19 mouse cellular contexts compared by ENCODE assay signal in genomic region chr1:21919276-21919675, GRCm38 (mm10). TPM values are rescaled to one million over a fixed set of nuclear protein-coding genes. Genes with fewer than 3 reads are reported as not detected.
DNase-seq lines count a peak whose midpoint lies in the region; ATAC-seq and TF ChIP-seq lines count a peak whose summit lies in the region.
"Had no signal": no experiment of that assay in that cellular context is flagged by ENCODE, and none has a peak within 500 bp of the region (broad histone marks: within the 10 kb centered on the region; RNA-seq: fewer than 3 reads in every experiment).

No protein-coding gene starts in this region.

- H3K27ac ChIP-seq in forebrain, embryonic 14.5 days (ENCODE audit: low read depth, low read length): no peak overlapping the region
- no peak overlapping the region for H3K27ac ChIP-seq in forebrain, embryonic 10.5 days
- H3K27ac ChIP-seq in midbrain, postnatal 0 days (ENCODE audit: low read depth, low read length): no peak overlapping the region
- H3K27ac ChIP-seq: limb, embryonic 13.5 days; liver, embryonic 15.5 days had no signal

- H3K4me3 ChIP-seq in forebrain, embryonic 14.5 days (ENCODE audit: low read depth, low read length): no peak overlapping the region
- no peak overlapping the region for H3K4me3 ChIP-seq in forebrain, embryonic 10.5 days
- no peak overlapping the region for H3K4me3 ChIP-seq in midbrain, postnatal 0 days (ENCODE audit: low read depth, low read length)
- H3K4me3 ChIP-seq: limb, embryonic 13.5 days; liver, embryonic 15.5 days; megakaryocyte, embryonic 14.5 days had no signal

- H3K9me3 ChIP-seq in forebrain, embryonic 14.5 days (replicated peaks; ENCODE audit: control insufficient read depth, low read length): no peaks in the 10 kb centered on the region
- H3K9me3 ChIP-seq in forebrain, embryonic 10.5 days: no peaks in the 10 kb centered on the region
- H3K9me3 ChIP-seq in midbrain, postnatal 0 days (ENCODE audit: low read length): no peaks in the 10 kb centered on the region
- H3K9me3 ChIP-seq: limb, embryonic 13.5 days; liver, embryonic 15.5 days had no signal

- H3K27me3 ChIP-seq in forebrain, embryonic 14.5 days (replicated peaks; ENCODE audit: control insufficient read depth, insufficient read depth, low read length): no peaks in the 10 kb centered on the region
- H3K27me3 ChIP-seq in forebrain, embryonic 10.5 days (ENCODE audit: poor library complexity, severe bottlenecking): no peaks in the 10 kb centered on the region
- H3K27me3 ChIP-seq in midbrain, postnatal 0 days (ENCODE audit: insufficient read depth, low read length): no peaks in the 10 kb centered on the region
- H3K27me3 ChIP-seq: limb, embryonic 13.5 days; liver, embryonic 15.5 days; megakaryocyte, embryonic 14.5 days had no signal

- no peak overlapping the region for H3K4me2 ChIP-seq in forebrain, embryonic 14.5 days (ENCODE audit: low read length)
- no peak overlapping the region for H3K4me2 ChIP-seq in midbrain, postnatal 0 days (ENCODE audit: low read depth, low read length, poor library complexity, severe bottlenecking)
- H3K4me2 ChIP-seq: limb, embryonic 13.5 days; liver, embryonic 15.5 days had no signal

- H3K36me3 ChIP-seq in forebrain, embryonic 14.5 days (ENCODE audit: control insufficient read depth, insufficient read depth, low read length): no peaks in the 10 kb centered on the region
- no peaks in the 10 kb centered on the region for H3K36me3 ChIP-seq in forebrain, embryonic 10.5 days (replicated peaks)
- H3K36me3 ChIP-seq in midbrain, postnatal 0 days (ENCODE audit: insufficient read depth, low read length): no peaks in the 10 kb centered on the region
- H3K36me3 ChIP-seq: limb, embryonic 13.5 days; liver, embryonic 15.5 days had no signal

- no peak overlapping the region for H3K9ac ChIP-seq in forebrain, embryonic 14.5 days (ENCODE audit: low read length)
- H3K9ac ChIP-seq in midbrain, postnatal 0 days (replicated peaks; ENCODE audit: low read length, poor library complexity, severe bottlenecking): no peak overlapping the region
- H3K9ac ChIP-seq: limb, embryonic 13.5 days; liver, embryonic 15.5 days had no signal

- WGBS in forebrain, embryonic 14.5 days: 69% methylated on average over 6 of the region's 6 CpGs
- WGBS in forebrain, embryonic 10.5 days: 84% methylated on average over 6 of the region's 6 CpGs
- 29% methylated on average over 6 of the region's 6 CpGs for WGBS in midbrain, postnatal 0 days

- no peaks in the 10 kb centered on the region for H3K4me1 ChIP-seq in forebrain, embryonic 14.5 days (ENCODE audit: control insufficient read depth, insufficient read depth, low read length)
- no peaks in the 10 kb centered on the region for H3K4me1 ChIP-seq in forebrain, embryonic 10.5 days
- H3K4me1 ChIP-seq in midbrain, postnatal 0 days (ENCODE audit: insufficient read depth, low read length): no peaks in the 10 kb centered on the region
- H3K4me1 ChIP-seq: limb, embryonic 13.5 days; liver, embryonic 15.5 days; megakaryocyte, embryonic 14.5 days had no signal

- no peak for ATAC-seq in forebrain, embryonic 14.5 days
- no peak for ATAC-seq in midbrain, postnatal 0 days (ENCODE audit: low FRiP score)

- no peak for TF ChIP-seq CTCF in brain, embryonic 14.5 days (IDR thresholded peaks at IDR 0.05; ENCODE audit: borderline replicate concordance, extremely low read depth, insufficient read depth, insufficient read length)
- no peak for TF ChIP-seq CTCF in midbrain, postnatal 0 days (IDR thresholded peaks at IDR 0.05)

- peak; percentile 5 for DNase-seq in forebrain, embryonic 14.5 days (ENCODE audit: low spot score)
- no peak for DNase-seq in forebrain, embryonic 10.5 days (ENCODE audit: extremely low spot score, low spot score)
- peak; percentile 2 to 4 for DNase-seq in kidney, postnatal 4 days
- DNase-seq in kidney, adult 11 months: no peak
- peak; percentile 27 for DNase-seq in brain, embryonic 14.5 days (ENCODE audit: low read depth)
- DNase-seq in midbrain, postnatal 0 days (ENCODE audit: low spot score): peak; percentile 2
- DNase-seq in layer of hippocampus, adult 11-12 months (ENCODE audit: low spot score): no peak
- no peak for DNase-seq in gastrocnemius, adult 18-20 months (ENCODE audit: low spot score)
- DNase-seq: adrenal gland, adult 8-10 months; cerebellum, adult 18-20 months; gastrocnemius, postnatal 36 days; kidney, adult 9 months; lung, postnatal 10 days; spleen, adult 18-20 months; thymus, adult 18-20 months had no signal

- no peak for TF ChIP-seq POLR2A in brain, embryonic 14.5 days (IDR thresholded peaks at IDR 0.05; ENCODE audit: borderline replicate concordance, extremely low read depth, insufficient read depth, insufficient read length, poor library complexity, severe bottlenecking)

RNA-seq across cellular contexts. Expression of gene Kcnq5, which starts 42.5 kb away (rescaled TPM):
- polyA plus RNA-seq in forebrain, embryonic 14.5 days (2014; fragmentation: Nextera tagmentation; extraction: Ambion mirVana): 0.93 and 2.0 TPM in 2 replicates
- 0.47 and 0.73 TPM in 2 replicates for polyA plus RNA-seq in forebrain, embryonic 10.5 days (2016; fragmentation: Nextera tagmentation; extraction: Ambion mirVana)
- polyA plus RNA-seq in brain, embryonic 14.5 days (2012; rRNA removed): 1.0 and 1.5 TPM in 2 replicates
- 9.2 and 11.3 TPM in 2 replicates for total RNA-seq in midbrain, postnatal 0 days (2014; rRNA removed)
- polyA plus RNA-seq in midbrain, postnatal 0 days (2015; fragmentation: Nextera tagmentation; extraction: Ambion mirVana): 1.9 and 2.5 TPM in 2 replicates
- 10 to 100 TPM; 14.4 to 22.8 TPM for total RNA-seq in gastrocnemius, adult 18-20 months (2021)
- total RNA-seq: MEL had no signal

Comparison
In these comparisons a context has a peak if more than half of its experiments do, and no peak if none do; other contexts are left out.
1. DNase-seq: peak in forebrain, embryonic 14.5 days (single experiment), kidney, postnatal 4 days (2 of 2), brain, embryonic 14.5 days (single experiment) and midbrain, postnatal 0 days (single experiment); none in forebrain, embryonic 10.5 days (single experiment), kidney, adult 11 months (single experiment), layer of hippocampus, adult 11-12 months (single experiment) and gastrocnemius, adult 18-20 months (single experiment).